Mouse (Mus musculus): ENCODE measurements around the gene Rpl34. TPM values are rescaled to one million over a fixed set of nuclear protein-coding genes. Genes with fewer than 3 reads are reported as not detected.

The Rpl34 gene
- total RNA-seq, 2 experiments from 2014 or later = 373 to 414 TPM

- intact Hi-C loops (cut with DNase I) = no loop called here
- no peak for DNase-seq
These were observed 48.0 kb downstream of the Rpl34 start for GRCm38 (mm10) chr3:130682183-130682582.

- DNase-seq = no peak
These were observed 49.0 kb downstream of the Rpl34 start for GRCm38 (mm10) chr3:130681226-130681625.

GRCm38 (mm10) chr3:130677671-130678460 lies 52.3 kb downstream of the Rpl34 start:
- no peak for DNase-seq

More at GRCm38 (mm10) chr3:130681226-130681625, 49.0 kb downstream of the Rpl34 start:
- intact Hi-C loops (cut with DNase I) = no loop called here

More at GRCm38 (mm10) chr3:130677671-130678460, 52.3 kb downstream of the Rpl34 start:
- intact Hi-C loops (cut with DNase I) = no loop called here

Other genes starting within 250 kb of the Rpl34 start
- gene Etnppl, start 113.0 kb downstream of the Rpl34 start, total RNA-seq (2021) = not detected
- 10 to 100 TPM; 42.1 to 55.0 TPM for gene Ostc, start 21.0 kb downstream of the Rpl34 start, total RNA-seq (2021)